Mouse (Mus musculus): ENCODE measurements at regions not wholly inside any gene's neighbourhood (a gene's known extent, or its start where the extent isn't known, plus 50 kb on each side); places are given as distances from the start of the nearest gene placed in this dataset.

- no peak for TF ChIP-seq CTCF (IDR thresholded peaks at IDR 0.05; ENCODE audit: control insufficient read depth, insufficient read depth, insufficient replicate concordance, low read depth, low read length)
- TF ChIP-seq POLR2A (IDR thresholded peaks at IDR 0.05; ENCODE audit: control insufficient read depth, low read depth, low read length): no peak
These were observed 137.3 kb downstream of the Gipc2 start for GRCm38 (mm10) chr3:152028695-152029094.
